Mouse (Mus musculus): ENCODE results near the gene Barhl1.

Barhl1 gene

GRCm38 (mm10) chr2:28916513-28916865 lies at the start of gene Barhl1:
TSS of gene Barhl1 (minus strand) at chr2:28916668.
- DNase-seq (ENCODE audit: low read depth) = no peak

DNA sequence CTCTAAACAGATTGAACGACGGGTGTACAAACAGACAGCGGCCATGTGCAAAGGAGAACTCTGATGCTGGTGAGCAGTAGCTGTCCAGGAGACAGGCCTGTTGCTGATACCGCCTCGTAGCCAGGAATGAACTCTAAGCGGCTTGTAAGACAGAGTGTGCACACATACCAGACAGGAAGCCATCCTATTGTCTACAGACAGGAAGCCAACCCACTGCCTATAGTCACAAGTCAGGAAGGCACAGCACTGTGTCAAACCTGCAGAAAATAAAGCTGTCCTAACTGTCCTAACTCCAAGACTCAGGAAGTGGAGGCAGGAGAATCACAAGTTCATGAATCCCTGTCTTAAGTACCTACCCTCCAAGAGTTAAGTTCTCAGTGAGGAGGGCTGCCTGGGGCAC lies 47.1 kb upstream of the Barhl1 start:
- DNase-seq (ENCODE audit: low read depth) = no peak

DNA sequence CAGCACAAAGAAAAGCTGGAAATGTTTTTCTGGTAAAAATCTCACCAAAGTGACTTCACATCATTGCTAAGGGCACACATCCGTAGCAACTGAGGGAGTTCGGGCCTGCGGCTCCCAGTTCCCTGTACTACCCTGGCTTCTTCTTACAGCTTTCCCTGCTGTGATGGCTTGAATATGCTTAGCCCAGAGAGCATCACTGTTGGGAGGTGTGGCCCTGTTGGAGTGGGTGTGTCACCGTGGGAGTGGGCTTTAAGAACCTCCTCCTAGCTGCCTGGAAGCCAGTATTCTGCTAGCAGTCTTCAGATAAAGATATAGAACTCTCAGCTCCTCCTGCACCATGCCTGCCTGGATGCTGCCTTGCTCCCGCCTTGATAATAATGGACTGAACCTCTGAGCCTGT lies 45.2 kb upstream of the Barhl1 start:
- DNase-seq (ENCODE audit: low read depth) = no peak

GRCm38 (mm10) chr2:28961024-28961585 lies 44.6 kb upstream of the Barhl1 start:
- DNase-seq (ENCODE audit: low read depth) = no peak

- no peak for DNase-seq (ENCODE audit: low read depth)
Measured at GRCm38 (mm10) chr2:28956874-28957273, 40.4 kb upstream of the Barhl1 start.

DNA sequence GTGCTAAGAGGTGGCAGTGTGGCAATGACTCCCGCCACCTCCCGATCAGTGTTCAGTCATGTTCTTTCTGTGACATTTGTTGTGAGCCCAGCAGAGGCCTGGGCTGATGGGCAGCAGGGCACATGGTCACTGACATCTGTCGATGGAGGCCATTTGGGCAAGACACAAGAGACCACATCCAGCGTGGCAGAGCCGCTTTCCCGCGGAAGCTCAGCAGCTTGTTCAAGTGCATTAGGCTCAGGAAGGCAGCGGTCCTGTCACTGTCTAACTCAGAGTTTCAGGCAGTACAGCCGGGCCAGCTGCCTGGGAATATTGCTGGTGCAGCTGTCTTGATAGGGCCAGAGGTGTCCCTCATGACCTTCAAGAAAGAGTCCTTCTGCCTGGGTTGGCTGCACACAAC lies 38.1 kb upstream of the Barhl1 start:
- DNase-seq (ENCODE audit: low read depth) = no peak

DNA sequence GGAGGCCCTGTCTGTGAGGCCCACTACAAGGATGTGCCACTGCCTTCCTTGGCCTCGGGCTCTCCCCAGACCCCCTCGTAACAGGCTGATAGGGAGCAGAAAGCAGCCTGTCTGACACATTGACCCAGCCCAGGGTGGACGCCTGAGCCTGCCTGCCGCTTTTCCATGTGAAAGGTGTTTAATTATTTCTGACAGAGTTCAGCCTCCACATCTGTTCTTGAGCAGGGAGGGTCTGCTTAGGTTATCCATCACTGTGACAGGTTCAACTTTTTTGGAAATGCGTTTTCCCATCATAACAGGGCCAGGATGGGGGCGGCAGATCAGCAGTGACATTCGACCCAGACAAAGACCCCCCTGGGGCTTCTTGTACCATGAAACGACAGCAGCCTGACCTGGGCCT lies 36.5 kb upstream of the Barhl1 start:
- no peak for DNase-seq (ENCODE audit: low read depth)

- no peak for DNase-seq (ENCODE audit: low read depth)
Measured at GRCm38 (mm10) chr2:28946312-28946711, 29.8 kb upstream of the Barhl1 start.

DNA sequence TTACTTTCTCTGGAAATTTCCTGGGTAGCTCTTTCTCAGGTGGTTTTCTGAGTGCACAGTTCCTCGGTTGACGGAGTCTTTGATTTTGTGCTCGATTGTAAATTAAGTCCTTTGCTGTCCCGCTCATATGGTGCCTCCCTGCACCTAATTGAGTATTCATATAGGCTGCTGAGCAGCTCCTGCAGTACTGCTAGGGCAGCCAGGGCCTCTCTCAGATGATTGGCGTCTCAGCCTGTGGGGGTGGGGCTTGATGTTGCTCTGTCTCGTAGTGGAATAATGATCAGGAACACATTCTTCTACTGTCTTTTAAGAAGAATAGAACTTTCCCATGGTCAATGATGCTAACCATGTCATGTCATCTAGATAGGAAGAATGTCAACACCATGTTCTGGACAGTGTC lies 28.9 kb upstream of the Barhl1 start:
- DNase-seq (ENCODE audit: low read depth) = no peak

DNA sequence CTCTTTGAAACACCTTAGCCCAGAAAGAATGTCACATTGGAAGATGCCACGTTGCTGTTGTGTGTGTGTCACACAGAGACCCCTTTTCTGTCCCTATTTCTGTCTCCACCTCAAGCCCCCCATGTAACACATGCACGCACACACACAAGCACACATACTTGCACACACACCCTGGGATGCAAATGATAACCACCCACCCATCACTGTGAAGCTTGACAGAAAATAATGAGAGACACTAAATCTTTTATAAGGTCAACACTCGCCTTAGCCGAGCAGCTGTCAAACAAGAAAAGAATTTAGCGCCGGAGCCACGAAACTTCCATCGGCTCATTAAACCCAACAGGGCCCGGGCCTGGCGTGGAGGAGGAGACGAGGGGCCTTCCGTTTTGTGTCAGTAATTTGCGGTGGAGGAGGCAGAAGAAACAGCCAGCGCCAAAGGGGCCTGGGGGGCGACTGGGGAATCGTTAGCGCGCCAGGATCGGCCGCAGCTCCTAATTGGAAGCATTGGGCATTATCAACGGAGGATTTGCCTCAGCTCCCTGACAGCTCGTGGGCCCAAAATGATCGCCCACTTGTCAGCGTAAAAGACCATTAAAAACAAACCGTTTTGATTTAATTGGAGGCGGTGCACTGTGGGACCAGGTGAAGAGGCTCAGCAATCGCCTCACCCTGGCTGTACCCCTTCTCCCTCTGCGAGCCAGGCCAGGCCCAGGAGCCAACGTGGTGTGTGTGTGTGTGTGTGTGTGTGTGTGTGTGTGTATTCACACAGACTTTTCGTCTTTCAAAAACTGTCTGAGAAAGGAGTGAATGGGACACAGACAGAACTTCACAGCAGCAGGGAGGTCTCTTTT lies 27.4 kb upstream of the Barhl1 start:
- DNase-seq (ENCODE audit: low read depth) = no peak

DNA sequence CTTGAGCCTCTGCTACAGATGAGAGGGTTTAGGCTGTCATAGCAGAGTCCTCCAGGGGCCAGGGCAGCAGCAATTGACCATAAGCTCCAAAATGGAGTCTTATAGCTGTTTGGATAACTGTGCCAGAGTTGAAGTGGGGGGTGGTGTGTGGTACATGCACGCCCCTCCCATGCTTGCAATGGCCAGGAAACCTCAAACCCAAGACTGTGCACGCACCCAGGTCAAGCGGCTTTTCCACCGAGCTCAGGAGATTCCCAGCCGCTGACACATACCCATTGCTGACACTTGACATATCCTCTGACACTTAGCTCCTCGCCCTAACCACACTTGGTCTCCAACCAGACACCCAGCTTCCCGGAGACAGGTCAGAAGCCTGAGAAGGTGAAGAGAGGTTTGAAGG lies 22.5 kb upstream of the Barhl1 start:
- no peak for DNase-seq (ENCODE audit: low read depth)

- DNase-seq (ENCODE audit: low read depth) = no peak
Measured at GRCm38 (mm10) chr2:28930571-28930970, 14.1 kb upstream of the Barhl1 start.

DNA sequence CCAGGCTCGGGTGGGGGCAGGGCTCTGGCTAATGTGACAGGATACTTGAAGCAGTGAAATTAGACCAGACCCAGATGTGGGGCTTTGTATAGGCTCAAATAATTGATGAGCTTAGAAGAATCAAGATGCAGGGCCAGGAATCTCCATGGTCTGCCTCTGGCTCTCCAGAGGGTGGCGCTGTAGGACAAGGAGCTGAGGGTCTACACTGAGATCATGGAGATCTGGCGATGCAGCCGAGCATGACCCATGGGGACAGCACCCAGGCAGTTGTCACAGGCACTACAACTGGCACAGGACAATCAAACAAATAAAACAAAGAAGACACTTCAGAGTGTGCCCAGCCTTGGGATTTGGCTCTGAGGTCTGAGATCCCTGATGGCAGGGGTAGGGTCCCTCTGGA lies 7.4 kb upstream of the Barhl1 start:
- peak; percentile 38 for DNase-seq (ENCODE audit: low read depth)

GRCm38 (mm10) chr2:28919001-28919400 lies 2.5 kb upstream of the Barhl1 start:
- DNase-seq (ENCODE audit: low read depth) = no peak

DNA sequence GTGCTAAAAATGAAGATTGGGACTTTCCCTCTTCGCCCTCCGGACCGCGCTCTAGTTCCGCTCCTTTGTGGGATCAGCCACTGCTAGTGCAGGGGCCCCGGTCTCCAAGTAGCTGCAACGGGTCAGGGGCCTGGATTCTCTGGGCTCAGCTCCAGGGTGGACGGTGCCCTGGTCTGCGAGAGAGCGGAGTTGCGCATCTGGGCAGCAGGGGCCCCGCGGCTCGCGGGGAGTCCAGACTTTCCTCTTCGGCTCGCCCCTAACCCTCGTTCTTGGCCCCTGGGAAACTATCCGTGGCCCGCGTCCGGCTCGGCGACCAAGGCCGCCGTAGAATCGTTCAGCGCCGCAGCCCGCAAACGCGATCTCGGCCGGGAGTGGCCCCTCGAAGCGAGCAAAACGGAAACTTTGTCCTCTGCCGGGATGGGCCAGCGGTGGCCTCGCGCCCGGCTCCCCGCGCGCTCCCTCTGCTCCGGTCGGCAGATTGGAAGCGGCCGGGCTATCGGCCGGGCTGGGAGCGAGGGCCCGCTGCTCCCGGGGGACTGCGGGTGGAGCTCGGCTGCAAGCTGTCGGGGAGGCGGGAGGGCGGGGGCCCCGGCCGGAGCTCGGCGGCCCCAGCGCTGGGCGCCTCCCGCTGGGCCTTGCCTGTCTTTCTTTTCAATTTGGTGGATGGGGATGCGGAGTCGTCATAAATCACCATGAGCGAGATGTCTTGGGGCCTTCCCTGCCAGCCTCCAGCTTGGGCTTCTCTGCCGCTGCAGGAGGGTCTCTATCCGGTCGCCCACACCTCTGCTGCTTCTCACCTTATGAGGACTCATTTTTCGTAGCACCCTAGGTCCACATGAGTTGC lies 1.3 kb upstream of the Barhl1 start:
- no peak for DNase-seq (ENCODE audit: low read depth)

DNA sequence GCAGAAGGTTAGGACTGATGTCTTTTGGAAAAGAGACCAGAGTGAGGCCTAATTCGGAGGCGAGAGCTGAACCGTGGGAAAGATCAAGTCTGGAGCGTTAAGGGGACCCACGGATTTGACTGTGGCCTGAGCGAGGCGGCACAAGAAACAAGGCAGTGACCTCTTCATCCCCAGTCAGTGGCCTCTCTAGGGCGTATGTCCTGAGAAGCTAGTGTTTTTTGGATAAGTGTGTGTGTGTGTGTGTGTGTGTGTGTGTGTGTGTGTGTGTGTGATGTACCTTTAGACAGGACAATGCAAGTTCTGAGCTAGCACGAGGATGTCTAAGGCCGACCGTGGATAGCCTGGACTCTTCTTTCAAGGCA lies 669 bp upstream of the Barhl1 start:
- DNase-seq (ENCODE audit: low read depth) = peak; percentile 8

DNA sequence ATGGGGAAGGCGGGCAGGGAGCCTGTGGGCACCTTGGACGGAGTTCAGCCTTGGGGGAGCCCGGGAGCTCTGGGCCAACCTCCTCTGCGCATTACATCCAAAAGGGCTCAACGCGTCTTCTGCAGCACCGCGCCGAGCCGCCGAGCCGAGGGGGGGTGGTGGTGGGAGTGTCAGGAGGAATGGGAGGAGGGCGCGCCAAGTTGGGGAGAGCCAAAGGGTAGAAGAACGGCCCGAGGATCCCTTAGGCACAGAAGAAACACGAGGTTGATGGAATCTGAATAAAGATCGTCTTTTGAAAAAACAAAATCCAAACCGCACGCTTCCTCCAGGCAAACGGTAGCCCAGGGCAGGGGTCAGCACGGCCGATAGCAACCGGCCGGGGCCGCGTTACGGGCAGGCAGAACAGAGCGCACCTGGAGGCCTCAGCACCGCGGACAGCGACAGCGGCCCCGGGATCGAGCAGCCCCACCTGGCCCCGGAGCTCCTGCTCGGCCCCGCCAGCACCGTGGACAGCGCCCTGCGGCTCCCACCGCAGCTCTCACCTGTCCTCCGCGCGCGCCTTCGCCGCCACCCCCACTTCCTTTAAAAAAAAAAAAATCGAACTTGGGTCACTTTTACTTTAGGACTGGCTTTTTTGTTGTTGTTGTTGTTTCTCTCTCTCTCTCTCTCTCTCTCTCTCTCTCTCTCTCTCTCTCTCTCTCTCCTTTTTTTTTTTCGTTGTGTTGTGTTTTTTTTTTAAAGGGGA lies 528 bp downstream of the Barhl1 start:
- DNase-seq (ENCODE audit: low read depth) = peak; percentile 52

- no peak for DNase-seq (ENCODE audit: low read depth)
Measured at GRCm38 (mm10) chr2:28915104-28915738, 1.2 kb downstream of the Barhl1 start.

- no peak for DNase-seq (ENCODE audit: low read depth)
Measured at GRCm38 (mm10) chr2:28914121-28914520, 2.3 kb downstream of the Barhl1 start.

- no peak for DNase-seq (ENCODE audit: low read depth)
Measured at GRCm38 (mm10) chr2:28912961-28913360, 3.5 kb downstream of the Barhl1 start.

DNA sequence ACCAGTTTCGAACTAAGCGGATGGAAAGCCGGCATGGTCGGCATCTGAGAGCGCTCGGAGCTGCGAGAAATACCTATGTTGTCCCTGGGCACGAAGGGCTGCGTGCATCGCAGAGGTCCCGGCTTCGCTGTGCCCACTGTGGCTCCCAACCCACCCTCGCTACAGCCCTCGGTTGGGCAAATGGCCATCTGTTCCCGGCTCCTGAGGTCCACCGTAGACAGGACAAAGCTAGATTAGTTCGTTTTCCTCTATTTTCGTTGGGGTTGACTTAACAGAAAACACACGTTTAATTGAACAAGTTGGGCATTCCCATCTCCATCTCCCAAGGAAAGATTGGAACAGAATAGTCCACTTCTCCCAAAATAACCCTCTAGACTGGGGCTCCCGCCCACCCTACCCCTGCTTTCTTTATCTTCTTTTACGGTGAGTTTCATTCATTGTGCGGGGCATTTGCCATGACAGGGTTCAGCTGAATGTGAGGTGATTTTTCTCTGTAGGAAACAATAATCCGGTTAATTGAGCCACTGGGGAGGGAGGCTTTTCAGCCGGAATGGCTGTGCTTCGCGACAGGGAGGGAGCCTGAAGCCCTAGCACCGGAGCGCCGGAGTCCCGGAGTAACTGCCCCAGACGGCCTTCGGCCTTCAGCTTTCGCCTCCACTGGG lies 4.3 kb downstream of the Barhl1 start:
- DNase-seq (ENCODE audit: low read depth) = no peak

Data from naive thymus-derived CD4-positive, alpha-beta T cell, adult 2 months (primary cell).